Mouse (Mus musculus) bone marrow macrophage, adult 2 months (primary cell): ENCODE results near the gene Trim61. TPM values are rescaled to one million over a fixed set of nuclear protein-coding genes. Genes with fewer than 3 reads are reported as not detected.

ENCODE experiments used
- H3K27ac ChIP-seq: 2 replicates; pipeline ENCODE4 v1.5.1; 2012; ENCODE audit warnings: low read depth, low read length; ENCODE audit not compliant: insufficient read depth
- H3K4me1 ChIP-seq: 2 replicates; pipeline ENCODE4 v1.6.1; 2012; ENCODE audit warnings: low read length; ENCODE audit not compliant: control insufficient read depth, insufficient read depth
- H3K4me3 ChIP-seq: 2 replicates; pipeline ENCODE4 v1.5.1; 2012; ENCODE audit warnings: mild to moderate bottlenecking, low read length, moderate library complexity; ENCODE audit not compliant: insufficient read depth
- CTCF ChIP-seq: IDR thresholded peaks from 2 replicates; pipeline ENCODE4 v1.5.1; 2012; ENCODE audit warnings: low read depth, mild to moderate bottlenecking, low read length, moderate library complexity
- POLR2A ChIP-seq: IDR thresholded peaks from 2 replicates; pipeline ENCODE4 v1.6.1; 2012; ENCODE audit warnings: mild to moderate bottlenecking, low read depth, low read length, borderline replicate concordance
- polyA plus RNA-seq: library from polyadenylated mRNA; stranded (reverse); fragments of >200 nt; gene quantifications from 2 replicates; pipeline ENCODE4 v1.2.4, GENCODE M21; 2012; ENCODE audit not compliant: missing spikeins, insufficient read depth, insufficient read length

The Trim61 gene
- not detected in 2 replicates for polyA plus RNA-seq

DNA sequence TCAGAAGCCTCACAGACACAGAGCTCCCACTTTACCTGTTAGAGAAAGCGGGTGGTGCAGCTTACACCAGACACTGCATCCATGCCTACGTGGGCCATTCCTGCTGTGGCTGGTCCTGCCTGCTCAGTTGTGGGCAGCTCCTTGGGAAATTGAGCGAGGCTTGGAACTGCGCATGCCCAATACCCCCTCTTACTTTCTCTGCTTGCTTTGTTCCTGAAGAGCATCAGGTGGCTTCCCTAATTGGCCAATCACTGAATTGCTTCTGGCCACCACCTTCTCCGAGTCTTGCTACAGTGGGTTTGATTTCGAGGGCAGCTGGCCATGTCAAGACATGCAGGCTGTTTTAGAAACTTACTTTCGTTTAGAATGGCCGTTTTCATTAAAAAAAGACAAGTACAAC, at the start of gene Trim61, which contains the start of gene Trim60:
Trim61 (minus strand) TSS at position 101 of the 400 bp plus-strand sequence.
Trim60 (minus strand) TSS at position 162 of the 400 bp plus-strand sequence.
- no peak for TF ChIP-seq CTCF
- no peak for TF ChIP-seq POLR2A
- Histone ChIP-seq H3K27ac (no peak within 1 kb of the TSS), H3K4me1 (no peaks in the 10 kb centered on the region), H3K4me3 (no peak within 1 kb of the TSS)

DNA sequence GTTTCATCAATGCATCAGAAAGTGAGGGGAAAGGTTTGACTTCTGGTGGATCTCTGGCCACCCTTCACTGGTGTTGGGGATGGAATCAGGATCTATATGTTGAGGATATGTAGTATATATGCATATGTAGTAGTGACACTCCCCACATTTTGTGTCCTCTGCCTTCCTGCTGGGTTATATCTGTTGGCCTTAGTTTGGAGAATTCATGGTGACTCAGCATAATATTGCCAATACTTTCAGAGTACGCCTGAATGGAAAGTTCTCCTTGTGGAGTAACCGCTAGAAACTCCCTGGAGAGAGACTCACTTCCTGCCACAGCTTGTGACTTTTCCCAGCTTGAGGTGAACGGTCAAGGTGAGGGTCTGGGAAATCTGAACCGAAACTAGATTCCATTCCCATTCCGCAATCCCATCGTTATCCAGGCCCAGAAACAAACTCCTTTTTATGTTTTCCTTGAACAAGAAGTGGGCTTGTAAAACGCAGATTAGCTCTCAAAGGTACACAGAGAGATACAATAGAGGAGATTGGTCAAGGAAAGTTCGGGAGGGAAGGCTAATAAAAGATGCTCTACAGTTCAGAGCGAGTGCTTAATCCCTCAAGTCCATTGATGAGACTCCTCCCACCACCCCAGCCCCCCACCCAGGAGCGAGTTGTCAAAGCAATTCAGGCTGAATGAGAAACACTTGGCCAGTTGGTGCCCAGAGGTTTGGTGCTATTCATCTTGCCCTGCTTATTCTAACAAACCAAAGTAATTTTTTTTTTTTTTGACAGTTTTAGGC, 49.6 kb upstream of the Trim61 start:
- H3K27ac ChIP-seq = no peak overlapping the region
- no peaks in the 10 kb centered on the region for H3K4me1 ChIP-seq
- H3K4me3 ChIP-seq = no peak overlapping the region
- TF ChIP-seq CTCF = no peak
- TF ChIP-seq POLR2A = no peak

DNA sequence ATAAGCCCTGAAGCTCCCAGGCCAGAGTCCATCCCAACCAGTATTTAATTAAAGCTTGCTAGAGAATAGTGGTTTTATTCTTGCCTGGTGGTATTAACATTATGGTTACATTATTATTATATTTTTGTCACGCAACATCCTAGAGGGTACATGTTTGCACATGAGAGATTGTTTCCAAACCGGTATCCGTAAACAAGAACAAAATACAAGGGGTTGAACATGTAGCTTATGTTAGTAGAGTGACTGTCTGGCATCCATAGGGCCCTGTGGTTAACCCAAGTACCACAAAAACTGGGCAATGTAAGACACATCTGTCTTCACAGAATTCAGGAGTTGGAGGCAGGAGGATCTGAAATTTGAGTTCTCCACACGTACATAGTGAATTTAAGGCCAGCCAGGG, 48.7 kb upstream of the Trim61 start:
- no peak overlapping the region for H3K27ac ChIP-seq
- TF ChIP-seq POLR2A (no peak), CTCF (no peak)
- H3K4me3 ChIP-seq = no peak overlapping the region
- no peaks in the 10 kb centered on the region for H3K4me1 ChIP-seq

DNA sequence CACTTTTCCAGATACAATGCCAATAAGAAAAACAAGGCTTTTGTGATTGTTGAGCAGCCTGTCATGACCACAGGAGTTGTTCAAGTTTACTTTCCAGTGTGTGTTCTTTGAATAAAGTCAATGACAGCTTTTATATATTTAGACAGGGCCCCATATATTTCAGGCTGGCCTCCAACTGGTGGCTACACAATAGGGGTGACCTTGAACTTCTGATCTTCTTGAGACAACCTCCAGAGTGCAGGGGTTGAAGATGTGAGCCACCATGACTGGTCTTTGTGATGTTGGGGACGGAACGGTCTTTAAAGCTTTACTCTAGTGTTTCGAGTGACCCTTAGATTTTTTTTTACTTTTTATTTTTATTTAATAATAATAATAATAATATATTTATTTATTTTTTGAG, 47.3 kb upstream of the Trim61 start:
- TF ChIP-seq POLR2A (no peak), CTCF (no peak)
- Histone ChIP-seq H3K27ac (no peak overlapping the region), H3K4me3 (no peak overlapping the region), H3K4me1 (no peaks in the 10 kb centered on the region)

DNA sequence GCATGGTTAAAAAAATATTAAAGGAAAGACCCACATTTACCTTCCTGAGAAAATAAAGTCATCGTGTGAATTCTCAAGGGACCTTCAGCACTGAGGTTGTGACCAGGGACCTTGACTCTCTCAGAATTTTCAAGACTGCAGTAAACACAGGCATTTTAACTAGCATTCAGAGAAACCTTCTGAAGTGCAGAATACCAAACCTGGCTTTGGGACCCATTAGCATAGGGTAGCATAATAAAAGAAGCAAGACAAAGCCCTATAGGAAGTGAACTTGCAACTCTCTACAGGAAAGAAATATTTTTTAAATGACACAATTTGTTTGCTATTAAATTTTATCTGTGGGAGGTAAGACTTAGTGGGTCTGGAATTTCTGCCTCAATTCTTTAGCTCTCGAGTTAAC, 45.7 kb upstream of the Trim61 start:
- no peaks in the 10 kb centered on the region for H3K4me1 ChIP-seq
- no peak overlapping the region for H3K27ac ChIP-seq
- H3K4me3 ChIP-seq = no peak overlapping the region
- TF ChIP-seq CTCF = no peak

DNA sequence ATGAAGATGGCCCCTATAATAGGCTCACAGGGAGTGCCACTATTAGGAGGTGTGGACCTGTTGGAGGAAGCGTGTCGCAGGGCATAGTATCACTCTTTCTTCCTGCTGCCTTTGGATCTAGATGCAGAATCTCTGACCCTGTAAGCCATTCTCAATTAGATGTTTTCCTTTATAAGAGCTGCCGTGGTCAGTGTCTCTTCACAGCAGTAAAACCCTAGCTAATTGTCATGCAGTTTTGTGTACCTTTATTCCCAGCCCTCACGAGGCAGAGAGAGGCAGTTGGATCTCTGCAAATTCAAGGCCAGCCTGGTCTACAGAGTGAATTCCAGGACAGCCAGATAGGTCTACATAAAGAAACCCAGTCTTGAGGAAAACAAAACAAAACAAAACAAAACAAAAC, 43.9 kb upstream of the Trim61 start:
- Histone ChIP-seq H3K4me3 (no peak overlapping the region), H3K4me1 (no peaks in the 10 kb centered on the region), H3K27ac (no peak overlapping the region)
- TF ChIP-seq POLR2A (no peak), CTCF (no peak)

- no peaks in the 10 kb centered on the region for H3K4me1 ChIP-seq
- no peak overlapping the region for H3K4me3 ChIP-seq
- TF ChIP-seq CTCF (no peak), POLR2A (no peak)
- H3K27ac ChIP-seq = no peak overlapping the region
These were observed 38.4 kb upstream of the Trim61 start for GRCm38 (mm10) chr8:65056722-65057121.

DNA sequence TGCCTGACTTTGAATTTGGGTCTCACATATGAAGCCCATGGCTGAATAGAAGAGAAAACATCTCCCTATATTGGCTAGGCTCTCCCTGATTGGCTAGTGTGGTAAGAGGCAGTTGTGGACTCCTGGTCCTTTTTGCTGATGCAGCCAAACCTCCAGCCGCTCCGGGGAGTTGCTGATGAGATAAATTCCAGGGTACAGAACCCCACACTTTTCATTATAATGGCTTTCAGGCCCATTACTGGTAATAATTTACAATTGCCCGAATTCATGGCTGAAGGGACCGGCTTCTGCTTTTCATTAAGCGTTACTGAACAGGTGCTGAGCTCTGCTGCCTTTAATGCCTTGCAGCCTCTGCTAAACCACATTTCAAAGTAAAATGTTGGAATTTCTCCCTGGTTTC, 35.6 kb upstream of the Trim61 start:
- TF ChIP-seq CTCF (no peak), POLR2A (no peak)
- no peak overlapping the region for H3K27ac ChIP-seq
- H3K4me1 ChIP-seq = no peaks in the 10 kb centered on the region
- H3K4me3 ChIP-seq = no peak overlapping the region

- Histone ChIP-seq H3K27ac (no peak overlapping the region), H3K4me3 (no peak overlapping the region)
- no peak for TF ChIP-seq CTCF
- no peak for TF ChIP-seq POLR2A
These were observed 35.2 kb upstream of the Trim61 start for GRCm38 (mm10) chr8:65053554-65053953.

DNA sequence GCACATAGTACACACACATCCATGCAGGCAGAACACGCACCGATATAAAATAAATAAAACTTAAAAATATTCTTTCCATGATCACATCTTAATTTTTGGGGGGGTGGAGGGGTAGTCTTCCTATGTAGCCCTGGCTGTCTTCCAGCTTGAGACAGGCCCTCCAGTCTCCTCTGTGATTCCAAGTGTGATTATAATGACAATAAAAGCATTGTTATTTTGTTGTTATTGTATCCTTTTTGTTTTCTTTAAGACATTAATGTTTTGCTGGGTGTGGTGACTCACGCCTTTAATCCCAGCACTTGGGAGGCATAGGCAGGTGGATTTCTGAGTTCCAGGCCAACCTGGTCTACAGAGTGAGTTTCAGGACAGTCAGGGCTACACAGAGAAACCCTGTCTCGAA, 29.5 kb upstream of the Trim61 start:
- Histone ChIP-seq H3K4me1 (no peaks in the 10 kb centered on the region), H3K27ac (no peak overlapping the region), H3K4me3 (no peak overlapping the region)
- TF ChIP-seq CTCF (no peak), POLR2A (no peak)

More at GRCm38 (mm10) chr8:65053554-65053953, 35.2 kb upstream of the Trim61 start:
- no peaks in the 10 kb centered on the region for H3K4me1 ChIP-seq
